Mouse (Mus musculus): ENCODE measurements around the gene Fads3.
A peak's percentile ranks its signal among the peaks of the same experiment; 100 is the strongest.

The Fads3 gene

DNA sequence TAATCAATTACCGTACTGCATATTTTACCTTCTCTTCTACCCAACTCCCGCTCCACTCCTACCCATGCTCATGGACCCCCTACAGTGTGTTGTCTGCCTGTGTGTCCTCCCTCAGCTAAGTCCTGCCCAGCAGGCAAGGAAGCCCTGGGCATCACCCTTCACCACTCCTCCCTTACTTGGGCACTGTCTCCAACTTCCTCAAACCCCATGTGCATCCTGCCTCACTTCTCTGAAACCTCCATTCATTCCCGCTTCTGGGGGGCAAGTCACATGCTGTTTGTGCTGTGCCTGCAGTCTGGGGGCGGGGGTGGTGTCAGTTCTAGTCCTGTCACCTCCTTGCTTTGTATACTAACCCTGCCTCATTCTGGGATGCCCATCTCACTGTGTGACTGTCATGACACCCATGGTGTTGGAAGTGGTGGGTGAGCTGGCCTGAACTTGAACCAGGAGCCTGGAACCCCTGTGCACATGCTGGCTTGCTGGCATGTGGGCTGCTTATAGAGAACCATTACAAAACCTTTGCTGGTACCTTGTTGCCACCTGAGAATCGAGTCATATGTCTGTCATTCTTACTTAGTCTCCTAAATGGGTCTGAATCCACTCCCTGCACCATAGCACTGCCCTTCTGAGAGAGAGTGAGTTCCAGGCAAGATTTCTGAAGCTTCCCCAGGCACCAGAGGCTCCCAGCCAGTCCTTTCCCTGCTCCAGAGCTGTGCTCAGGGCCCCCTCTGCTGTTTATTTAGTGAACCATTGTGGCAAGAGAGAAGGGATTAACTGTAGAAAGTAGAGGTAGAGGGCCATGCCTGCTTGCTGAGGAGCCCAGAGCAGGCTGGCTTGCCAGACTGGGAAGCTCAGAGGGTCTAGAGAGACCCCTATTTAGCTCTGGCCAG, 18.7 kb upstream of the Fads3 start:
- no peak for DNase-seq

DNA sequence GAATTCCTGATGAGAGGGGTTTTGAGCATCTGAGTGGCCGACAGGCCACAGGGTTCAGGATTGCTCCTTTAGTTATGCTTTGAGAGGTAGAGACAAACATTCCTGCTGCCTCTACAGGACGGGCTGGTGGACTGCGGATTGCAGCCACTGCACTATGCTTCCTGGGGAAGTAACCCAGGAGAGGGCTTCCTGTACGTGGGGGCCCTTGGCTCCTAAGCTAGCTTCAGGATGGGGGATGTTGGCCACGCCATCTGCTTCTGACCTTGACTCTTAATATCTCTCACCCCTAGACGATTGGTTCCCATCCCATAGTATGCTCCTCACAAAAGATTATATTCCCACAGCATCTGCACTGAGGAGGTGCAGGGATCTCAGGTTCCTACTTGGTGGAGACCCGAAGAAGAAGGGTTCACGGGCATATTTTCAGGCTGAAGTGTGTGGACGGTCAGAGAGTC, 18.0 kb upstream of the Fads3 start:
- no peak for DNase-seq

DNA sequence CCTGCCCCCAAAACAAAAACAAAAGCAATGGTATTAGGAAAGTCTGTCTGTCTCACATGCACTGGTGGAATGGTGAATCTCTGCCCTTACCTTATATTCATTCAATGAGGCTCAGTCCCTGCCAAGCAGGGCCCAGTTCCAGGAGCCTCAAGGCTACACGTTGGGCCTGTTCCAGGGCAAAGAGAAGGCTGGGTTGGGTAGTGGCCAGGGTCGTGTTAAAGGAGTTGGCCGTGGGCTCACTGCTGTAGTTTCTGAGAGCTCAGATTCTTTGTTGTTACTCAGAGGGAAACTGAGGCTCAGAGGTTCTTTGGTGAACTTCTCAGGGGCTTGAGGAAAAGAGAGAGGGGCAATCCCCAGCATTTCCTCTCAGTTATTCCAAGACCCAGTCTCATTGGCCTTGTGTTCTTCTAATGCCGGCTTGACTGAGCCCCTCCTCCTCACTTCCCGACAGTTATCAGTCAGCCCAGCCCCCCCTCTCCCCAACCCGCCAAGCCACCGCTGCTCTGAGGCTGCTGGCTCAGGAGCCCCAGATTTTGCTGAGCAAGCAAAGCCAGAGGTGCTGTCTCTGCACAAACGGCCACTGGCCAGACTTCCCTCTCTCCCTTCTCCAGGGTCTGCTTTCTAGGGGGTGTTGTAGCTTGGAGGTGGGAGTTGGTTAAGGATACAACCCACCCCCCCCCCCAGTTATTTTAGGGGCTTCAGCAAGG, 16.0 kb upstream of the Fads3 start:
- DNase-seq, result no peak

DNA sequence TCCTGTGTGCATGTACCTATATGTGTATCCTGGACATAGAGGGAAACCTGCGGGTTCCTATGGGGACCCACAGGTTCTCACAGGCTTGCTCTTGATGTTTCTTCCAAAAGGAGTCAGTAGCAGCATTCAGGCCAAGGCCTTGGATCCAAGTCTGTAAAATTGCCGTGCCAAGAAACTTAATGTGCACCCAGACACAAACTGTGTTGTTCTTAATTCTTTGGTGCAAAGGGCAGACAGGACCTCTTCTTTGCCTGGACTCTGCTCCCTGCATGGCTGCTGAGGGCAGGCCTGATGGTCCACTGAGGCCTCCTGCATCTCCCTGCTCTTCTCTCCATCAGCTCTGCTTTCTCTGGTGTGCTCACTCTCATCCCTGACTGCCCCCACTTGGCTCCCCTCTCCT, 11.6 kb upstream of the Fads3 start:
- no peak for DNase-seq

DNA sequence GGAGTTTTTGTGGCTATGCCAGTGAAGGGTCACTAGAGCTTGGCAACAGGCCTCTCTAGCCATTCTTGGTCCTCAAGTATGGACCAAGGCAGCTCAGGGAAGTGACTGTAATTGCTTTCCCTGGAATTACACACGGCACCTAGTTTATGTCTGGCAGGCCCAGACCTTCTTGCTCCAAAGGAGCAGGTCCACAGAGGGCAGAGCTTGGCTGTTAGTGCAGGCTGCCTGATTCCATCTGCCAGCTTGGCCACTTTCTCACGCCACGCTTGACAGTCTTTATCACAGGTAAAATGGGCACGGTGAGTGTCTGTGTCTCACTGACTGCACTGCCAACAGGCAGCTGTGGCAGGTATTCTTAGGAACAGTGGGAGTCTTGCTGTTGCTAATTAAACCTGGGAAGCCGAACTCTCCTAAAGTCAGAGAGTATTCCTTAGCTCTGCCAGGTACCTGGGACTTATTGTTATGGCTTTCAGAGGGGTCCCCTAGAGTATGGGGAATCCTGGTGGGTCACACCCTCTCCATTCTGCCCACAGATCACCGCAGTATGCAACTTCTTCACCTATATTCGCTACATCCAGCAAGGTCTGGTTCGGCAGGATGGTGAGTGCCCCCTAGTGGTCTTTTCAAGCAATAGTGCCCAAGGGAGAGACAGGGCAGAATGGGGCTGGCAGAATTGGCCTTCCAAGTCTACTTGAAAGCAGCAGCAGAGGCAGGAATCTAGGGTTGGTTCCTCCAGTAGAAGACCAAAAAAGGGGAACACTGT, 8.0 kb upstream of the Fads3 start:
- peak; percentile 61 for DNase-seq

DNA sequence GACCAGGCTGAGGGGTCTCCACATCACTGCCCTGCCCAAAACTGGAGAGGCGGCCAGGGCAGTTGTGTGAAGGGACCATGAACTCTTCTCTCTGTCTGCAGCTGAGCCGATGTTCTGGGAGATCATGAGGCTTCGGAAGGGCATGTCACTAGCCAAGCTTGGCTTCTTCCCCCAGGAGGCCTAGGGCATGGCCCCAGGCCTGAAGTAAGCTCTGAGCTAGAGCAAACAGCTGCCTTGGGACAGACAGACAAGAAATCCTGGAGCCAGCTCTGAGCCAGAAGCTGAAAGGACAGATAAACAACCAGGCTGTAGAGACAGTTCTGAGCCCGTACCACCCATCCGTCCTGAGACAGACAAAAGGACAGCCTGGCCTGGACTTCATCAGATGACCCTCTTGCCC, 7.0 kb upstream of the Fads3 start:
- no peak for DNase-seq

DNA sequence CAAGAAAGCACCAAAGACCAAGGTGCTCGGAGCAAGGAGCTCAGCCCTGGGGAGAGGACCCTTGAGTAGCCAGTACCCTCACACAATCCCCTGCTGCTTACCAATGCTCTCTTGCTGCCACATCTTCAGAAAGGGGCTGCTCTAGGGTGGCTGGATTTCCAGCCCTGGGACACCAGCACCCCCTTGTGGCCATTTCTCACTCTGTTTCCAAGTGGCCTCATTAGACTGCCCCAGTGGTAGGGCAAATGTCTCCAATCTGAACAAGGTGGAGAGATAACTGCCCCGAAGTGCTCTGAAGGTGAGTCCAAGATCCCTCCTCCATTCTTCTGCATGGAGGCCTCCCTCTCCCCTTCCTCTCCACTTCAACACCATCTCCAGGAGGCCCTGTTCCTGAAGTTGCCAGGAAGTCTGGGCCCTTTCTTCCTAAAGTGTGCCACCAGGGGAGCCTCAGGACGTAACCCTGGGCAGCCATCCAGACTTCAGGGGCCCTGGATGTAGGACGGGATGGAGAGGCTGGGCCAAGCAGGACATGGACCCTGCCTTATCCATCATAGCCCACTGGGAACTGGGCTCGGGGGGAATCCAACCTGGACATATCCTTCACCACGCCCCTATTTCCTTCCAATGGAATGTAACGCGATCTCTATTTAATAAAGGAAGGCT, 6.5 kb upstream of the Fads3 start:
- DNase-seq, result peak; percentile 82

DNA sequence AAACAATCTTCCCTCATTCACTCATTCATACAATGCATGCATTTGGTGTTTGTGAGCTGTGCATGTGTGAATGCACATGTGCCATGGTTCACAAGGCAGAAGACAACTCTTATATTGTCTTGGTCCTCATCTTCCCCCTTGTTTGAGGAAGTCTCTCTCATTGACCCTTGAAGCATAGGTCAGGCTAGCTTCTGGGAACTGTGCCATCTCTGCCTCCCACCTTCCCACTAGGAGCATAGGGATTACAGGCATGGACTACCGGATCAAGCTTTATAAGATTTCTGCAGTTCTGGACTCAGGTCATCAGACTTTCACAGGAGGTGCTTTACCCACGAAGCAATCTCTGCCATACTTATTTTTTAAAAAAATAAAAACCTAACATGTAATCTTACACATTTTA, 3.8 kb upstream of the Fads3 start:
- no peak for DNase-seq

DNA sequence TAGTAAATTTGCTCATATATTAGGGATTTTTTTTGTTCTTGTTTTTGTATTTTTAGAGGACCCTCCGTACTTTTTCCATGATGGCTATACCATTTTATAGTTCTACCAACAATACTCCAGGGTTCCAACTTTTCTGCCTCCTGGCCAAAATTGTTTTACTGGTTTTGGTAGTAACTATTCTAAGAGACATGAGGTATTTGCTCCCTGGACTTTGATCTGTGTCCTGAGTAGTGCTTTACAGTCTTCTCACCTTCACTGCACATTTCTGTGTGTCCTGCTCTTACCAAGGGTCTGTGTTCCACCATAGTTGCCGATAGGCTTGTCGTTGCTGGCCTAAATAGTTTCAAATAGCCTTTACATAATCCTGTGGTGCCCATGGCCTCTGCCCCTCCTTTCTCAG, 3.0 kb upstream of the Fads3 start:
- no peak for DNase-seq

DNA sequence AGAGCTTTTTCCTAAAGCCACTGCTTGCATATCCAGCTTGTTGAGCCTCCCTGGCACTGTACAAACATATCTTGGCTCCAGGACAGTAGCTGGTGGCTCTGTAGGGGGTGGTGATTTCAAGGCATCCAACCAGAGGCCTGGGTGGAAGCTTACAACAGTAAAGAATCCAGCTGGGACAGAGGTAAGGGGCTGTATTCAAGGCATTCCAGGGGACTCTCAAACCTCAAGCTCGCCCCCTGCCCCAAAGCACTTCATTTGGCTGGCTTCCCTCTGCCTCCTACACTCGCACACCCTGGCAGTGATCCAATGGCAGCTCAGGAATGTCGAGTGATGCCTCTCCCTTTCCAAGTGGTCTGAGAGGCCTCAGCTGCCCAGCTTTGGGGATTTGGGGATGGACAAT, 2.5 kb upstream of the Fads3 start:
- DNase-seq, result no peak

DNA sequence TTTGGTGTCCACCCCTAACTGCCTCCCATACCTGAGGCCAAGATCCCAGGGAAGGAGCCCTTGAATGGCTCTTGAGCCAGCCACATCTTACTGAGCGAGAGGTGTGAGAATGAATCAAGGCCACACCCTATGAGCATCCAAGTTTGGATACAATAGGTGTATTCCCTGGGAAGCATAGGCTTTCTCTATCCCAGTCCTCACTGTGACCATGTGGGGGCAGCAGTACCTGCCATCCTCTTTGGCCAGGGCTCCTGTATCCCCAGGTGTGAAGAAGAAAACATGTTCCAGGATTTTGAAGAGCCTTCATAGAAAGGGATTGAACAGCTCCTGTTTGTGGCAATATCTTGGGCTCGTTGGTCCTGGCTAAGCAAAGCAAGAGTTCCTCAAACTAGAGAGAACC, 1.8 kb upstream of the Fads3 start:
- no peak for DNase-seq

DNA sequence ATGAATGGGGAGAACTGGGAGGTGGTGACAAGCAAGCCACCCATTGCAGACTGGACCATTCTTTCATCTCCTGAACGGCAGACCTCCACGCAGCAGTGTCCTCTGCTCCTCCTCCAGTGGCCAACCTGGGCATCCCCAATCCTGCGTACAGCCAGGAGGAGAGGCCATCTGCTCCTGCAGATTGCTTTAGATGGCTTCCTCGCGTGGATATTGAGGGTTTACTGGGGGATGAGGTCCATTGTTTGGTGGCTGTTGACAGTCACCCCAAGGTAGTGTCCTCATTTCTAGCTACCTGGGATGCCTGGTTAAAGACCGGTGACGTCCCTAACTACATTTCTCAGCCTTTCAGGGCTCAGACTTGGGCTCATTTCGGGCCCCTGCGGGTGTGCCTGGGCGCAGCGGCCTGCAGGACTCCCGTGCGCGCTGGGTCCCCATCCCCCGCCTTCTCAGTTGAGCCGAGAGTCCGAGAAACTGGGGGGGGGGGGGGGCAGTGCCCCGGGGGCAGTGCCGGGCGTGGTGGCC, 442 bp upstream of the Fads3 start:
- no peak for DNase-seq

DNA sequence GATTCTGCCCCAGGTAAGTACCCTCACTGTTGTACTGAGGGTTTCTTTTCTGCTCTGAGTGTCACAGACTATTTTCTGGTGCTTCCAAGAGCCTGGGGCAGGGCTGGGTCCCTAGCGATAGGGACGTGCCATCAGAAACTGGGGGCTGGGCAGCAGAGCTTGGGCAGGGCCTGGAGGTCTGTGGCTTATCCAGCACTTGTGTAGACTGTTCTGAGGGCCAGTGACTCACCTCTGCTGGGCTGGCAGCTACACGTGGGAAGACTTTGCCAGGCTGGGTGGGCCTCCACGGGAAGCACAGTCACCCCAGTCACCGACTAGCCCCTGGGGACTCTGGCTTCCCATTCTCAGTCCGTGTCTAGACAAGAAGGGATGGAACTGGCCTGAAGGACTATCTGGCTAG, 863 bp downstream of the Fads3 start:
- no peak for DNase-seq

DNA sequence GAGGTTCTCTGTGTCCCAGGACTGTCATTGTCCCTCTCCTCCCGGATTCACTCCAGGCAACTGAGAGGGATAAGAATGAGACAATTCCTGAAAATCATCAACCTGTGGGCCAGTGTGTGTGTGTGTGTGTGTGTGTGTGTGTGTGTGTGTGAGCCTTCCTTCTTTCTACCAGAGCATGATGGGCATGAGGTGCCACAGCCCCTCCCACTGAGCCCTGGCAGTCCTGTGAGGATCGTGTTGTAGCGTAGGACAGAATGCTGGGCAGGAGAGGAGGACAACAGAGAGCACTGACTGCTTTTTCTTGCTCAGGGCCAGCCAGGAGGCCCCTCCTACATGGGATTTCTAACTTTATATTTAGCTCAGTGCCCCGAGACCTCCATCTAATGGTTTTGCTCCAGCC, 1.4 kb downstream of the Fads3 start:
- no peak for DNase-seq

DNA sequence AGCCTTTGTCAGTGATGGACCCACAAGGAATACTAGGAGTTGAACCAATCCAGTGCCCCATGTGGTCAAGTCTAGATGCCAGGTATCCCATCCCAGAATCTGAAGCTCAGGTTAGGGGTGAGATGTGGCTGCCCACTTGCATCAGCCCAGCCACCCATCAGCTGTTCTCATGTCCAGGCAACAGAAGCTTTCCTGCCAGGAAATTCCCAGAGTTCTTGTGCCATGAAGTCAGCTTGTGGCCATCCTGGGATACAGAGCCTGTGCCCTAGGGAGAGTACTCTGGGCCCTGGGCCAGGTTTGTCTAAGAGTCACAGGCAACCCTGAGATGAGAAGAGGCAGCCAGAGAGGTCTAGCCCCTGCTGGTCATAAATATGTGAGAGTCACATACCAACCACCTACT, 2.3 kb downstream of the Fads3 start:
- no peak for DNase-seq

DNA sequence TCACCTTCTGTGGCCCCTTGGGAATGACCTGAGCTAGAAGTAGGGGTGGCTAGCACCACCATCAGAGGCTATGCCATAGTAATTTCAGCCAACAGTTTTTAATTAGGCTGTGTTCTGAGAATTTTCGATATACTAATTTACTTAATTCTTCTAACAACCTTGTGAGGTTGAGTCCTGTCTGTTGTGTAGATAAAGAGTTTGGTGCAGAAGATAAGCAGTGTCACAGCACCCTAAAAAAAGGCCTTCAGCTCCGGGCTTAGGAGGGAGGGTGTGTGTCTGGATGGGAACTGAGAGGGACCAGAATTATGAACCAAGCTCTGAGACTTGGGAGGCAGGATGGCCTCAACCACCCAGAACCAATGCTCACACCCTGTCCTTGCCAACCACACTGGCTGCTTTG, 4.3 kb downstream of the Fads3 start:
- DNase-seq, result no peak

DNA sequence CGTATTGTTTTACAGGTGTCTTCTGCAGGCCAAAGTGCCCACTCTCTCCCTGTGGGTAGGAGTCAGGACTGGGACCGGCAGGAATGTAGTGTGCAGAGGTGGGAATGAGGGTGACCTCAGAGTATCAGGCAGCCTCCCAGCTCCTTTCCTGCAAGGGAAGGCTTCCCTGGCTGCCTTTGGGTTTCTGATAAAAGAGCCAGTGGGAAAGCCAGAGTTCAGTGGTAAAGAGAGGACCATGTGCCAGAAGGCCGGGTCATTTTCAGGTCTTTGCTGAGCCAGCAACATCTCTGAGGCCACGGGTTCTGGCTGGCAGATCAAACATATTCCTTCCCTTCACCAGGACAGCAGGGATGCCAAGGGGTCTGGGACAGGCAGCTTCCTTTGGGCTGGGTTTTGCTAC, 5.0 kb downstream of the Fads3 start:
- DNase-seq, result no peak

DNA sequence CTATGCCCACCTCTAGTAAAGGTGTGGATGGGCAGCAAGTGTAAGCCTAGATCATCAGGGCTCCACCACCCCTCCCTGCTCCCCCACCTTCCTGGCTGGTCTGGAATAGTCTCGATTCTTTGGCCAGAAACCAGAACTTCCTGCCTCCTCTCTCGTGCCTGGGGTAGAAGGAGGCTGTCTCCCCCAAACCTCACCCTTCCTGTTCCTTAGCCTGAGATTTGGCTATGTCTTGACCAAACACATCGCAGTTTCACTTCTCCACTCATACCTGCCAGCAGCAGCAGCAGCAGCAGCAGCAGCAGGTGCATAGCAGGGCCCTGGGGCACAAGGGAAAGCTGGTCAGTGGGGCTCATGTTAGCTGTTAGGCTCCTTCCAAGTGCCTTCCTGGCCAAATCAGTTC, 5.6 kb downstream of the Fads3 start:
- DNase-seq, result no peak

DNA sequence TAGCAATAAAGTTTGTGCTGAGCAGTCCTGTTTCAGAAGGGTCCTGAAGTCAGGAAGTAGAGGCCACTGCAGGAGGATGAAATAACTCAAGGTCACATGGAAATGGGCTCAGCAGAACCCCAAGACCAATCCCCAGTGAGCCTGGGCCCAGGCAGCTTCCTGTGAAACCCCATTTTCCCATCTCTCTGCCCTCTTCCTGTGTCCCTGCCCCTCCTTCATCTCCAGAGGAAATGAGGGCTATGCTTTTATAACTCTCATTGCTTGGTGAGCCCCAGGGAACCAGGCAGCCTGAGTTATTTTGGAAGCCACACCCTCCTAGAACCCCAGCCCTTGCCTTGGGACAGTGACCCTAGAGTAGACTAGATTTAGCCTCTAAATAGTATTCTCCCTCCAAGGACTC, 8.2 kb downstream of the Fads3 start:
- no peak for DNase-seq

DNA sequence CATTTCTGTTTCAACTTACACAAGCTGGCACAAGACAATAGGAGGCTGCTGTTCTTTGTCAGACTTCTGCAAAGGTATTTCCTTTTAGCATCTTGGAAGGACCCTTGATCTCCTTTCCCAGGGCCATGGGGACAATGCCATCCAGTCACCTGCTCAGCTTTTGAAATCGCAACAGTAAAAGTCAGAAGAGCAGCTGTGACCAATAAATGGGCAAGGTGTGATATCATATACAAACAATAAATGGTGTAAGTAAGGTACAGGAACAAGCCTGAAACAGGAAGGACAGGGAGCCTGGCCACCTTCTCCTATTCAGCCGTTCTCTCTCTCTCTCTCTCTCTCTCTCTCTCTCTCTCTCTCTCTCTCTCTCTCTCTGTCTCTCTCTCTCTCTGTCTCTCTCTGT, 9.1 kb downstream of the Fads3 start:
- DNase-seq, result no peak

DNA sequence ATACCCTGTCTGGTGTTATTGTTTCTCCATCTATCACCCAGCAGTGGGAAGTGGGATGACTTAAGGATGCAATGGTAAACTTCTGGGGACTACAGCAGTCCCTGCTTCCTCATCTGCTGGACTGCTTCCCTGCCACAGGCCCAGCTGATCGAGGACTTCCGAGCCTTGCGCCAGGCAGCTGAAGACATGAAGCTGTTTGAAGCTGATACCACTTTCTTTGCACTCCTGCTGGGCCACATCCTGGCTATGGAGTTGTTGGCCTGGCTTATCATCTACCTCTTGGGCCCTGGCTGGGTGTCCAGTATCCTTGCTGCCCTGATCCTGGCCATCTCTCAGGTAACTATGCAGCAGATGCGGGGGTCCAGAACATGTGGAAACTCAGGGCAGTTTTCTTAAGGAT, 11.3 kb downstream of the Fads3 start:
- no peak for DNase-seq

DNA sequence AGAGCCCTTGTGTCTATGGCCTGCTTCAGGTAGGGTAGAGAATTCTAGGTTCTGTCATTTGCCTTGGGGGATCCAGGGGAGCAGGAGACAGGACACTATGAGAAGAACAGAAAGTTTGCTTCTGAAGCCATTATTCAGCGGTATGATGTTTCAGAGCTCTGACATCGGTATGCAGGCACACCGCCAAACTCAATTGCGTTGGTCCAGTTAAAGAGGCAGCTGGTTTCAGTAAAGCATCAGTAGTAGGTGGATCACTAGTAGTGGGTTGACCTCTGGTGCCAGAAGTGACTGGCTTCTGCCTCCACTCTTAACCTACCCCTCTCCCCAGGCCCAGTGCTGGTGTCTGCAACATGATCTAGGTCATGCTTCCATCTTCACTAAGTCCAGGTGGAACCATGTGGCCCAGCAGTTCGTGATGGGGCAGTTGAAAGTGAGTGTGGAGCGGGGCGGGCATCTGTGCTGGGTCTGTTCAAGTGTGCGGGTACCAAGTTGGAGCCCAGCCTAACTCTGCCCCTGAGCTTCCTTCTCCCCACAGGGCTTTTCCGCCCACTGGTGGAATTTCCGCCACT, 12.4 kb downstream of the Fads3 start:
- DNase-seq, result no peak
